Mouse (Mus musculus) left cerebral cortex, adult 11 months (tissue): ENCODE results near the gene Gm3259.
"Not testable (repeated sequence)": the region's sequence is repeated elsewhere in the genome, so short reads cannot be mapped to it uniquely, and the experiment has no call there.

Experiments
- DNase-seq: peaks from one replicate; pipeline ENCODE4 v3.0.0; 2022; ENCODE audit warnings: low spot score

The Gm3259 gene

DNA sequence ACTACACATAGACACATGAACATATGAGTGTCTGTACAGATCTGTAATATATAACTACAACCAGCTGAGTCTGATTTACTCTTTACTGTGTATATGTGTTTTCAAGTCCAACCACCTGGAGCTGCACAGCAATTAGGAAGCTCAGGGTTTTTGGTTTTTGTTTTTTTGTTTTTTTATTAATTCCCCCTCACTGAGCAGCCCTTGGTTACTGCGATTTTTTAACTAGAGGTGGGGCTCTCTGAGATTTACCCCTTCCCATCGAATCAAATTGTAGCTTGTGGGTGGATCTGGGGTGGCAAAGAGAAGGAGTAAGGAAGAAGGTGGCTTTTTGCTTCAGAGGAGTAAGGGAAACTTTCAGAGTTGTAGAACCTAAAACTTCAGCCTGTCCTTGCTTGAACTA lies at the start of gene Gm3259:
TSS of gene Gm3259 (plus strand) at position 301 of the 400 bp plus-strand sequence.
- not testable (repeated sequence) for DNase-seq

- DNase-seq = not testable (repeated sequence)
These were observed 33.0 kb upstream of the Gm3259 start, which contains the start of gene Gm10424 for GRCm38 (mm10) chr5:95272668-95273067. TSS of gene Gm10424 (minus strand) at chr5:95272768.
